Mouse (Mus musculus) G1E (cell line): ENCODE data around the gene Pcca.

Experiments used
- CTCF ChIP-seq: IDR thresholded peaks from 2 replicates; pipeline ENCODE4 v1.5.1; 2012; ENCODE audit warnings: low read depth, low read length, inconsistent platforms, mixed read lengths
- GATA1 ChIP-seq: IDR thresholded peaks from 2 replicates; pipeline ENCODE4 v1.6.1; 2012; ENCODE audit warnings: borderline replicate concordance, low read length, inconsistent platforms, mixed read lengths
- POLR2AphosphoS5 ChIP-seq: IDR thresholded peaks from 2 replicates; pipeline ENCODE4 v1.6.1; 2012; ENCODE audit warnings: low read depth, low read length, inconsistent platforms; ENCODE audit not compliant: insufficient replicate concordance
- TAL1 ChIP-seq: conservative IDR thresholded peaks from 2 replicates; pipeline ENCODE4 v1.6.1; 2012; ENCODE audit warnings: low read depth, low read length, inconsistent platforms, mixed read lengths

GRCm38 (mm10) chr14:122875056-122875455, 340.9 kb downstream of the Pcca start:
- TF ChIP-seq CTCF (no peak), TAL1 (no peak), GATA1 (no peak), POLR2AphosphoS5 (no peak)
